Mouse (Mus musculus): Measurements from ENCODE around the gene Ssna1.
A peak's percentile ranks its signal among the peaks of the same experiment; 100 is the strongest.

- TF ChIP-seq CTCF (IDR thresholded peaks at IDR 0.05; ENCODE audit: control insufficient read depth, insufficient read depth, insufficient read length) (peak; percentile 95), CEBPB (IDR thresholded peaks at IDR 0.05; ENCODE audit: low read depth) (peak; percentile 92)
Observed at GRCm38 (mm10) chr2:25228431-25228889, 43.8 kb downstream of the Ssna1 start.

Measured in C2C12 (cell line).